Mouse (Mus musculus): ENCODE measurements around the gene Ppp2r5b.

Gene Ppp2r5b

GRCm38 (mm10) chr19:6235084-6236052 is at the start of gene Ppp2r5b:
Gene Ppp2r5b (minus strand): TSS chr19:6235872.
- in situ Hi-C loops (cut with MseI, MboI) = no loop called here

GRCm38 (mm10) chr19:6285226-6285625 is 49.6 kb upstream of the Ppp2r5b start:
- in situ Hi-C loops (cut with MseI, MboI) = no loop called here

GRCm38 (mm10) chr19:6284502-6284901 is 48.8 kb upstream of the Ppp2r5b start:
- in situ Hi-C loops (cut with MseI, MboI) = no loop called here

GRCm38 (mm10) chr19:6283001-6283400 is 47.3 kb upstream of the Ppp2r5b start:
- in situ Hi-C loops (cut with MseI, MboI) = no loop called here

GRCm38 (mm10) chr19:6281122-6282020 is 45.7 kb upstream of the Ppp2r5b start:
- in situ Hi-C loops (cut with MseI, MboI) = no loop called here

GRCm38 (mm10) chr19:6280554-6280953 is 44.9 kb upstream of the Ppp2r5b start:
- in situ Hi-C loops (cut with MseI, MboI) = no loop called here

GRCm38 (mm10) chr19:6279481-6280144 is 43.9 kb upstream of the Ppp2r5b start:
- in situ Hi-C loops (cut with MseI, MboI) = no loop called here

- in situ Hi-C loops (cut with MseI, MboI) = no loop called here
These were observed 42.9 kb upstream of the Ppp2r5b start for GRCm38 (mm10) chr19:6278439-6279073.

- in situ Hi-C loops (cut with MseI, MboI) = no loop called here
These were observed 42.2 kb upstream of the Ppp2r5b start for GRCm38 (mm10) chr19:6277661-6278438.

GRCm38 (mm10) chr19:6276426-6277421 is 41.1 kb upstream of the Ppp2r5b start, which contains the start of gene Ehd1:
Gene Ehd1 (plus strand): TSS chr19:6276725.
- in situ Hi-C loops (cut with MseI, MboI) = no loop called here

- in situ Hi-C loops (cut with MseI, MboI) = no loop called here
These were observed 40.2 kb upstream of the Ppp2r5b start for GRCm38 (mm10) chr19:6275740-6276389.

GRCm38 (mm10) chr19:6273998-6274608 is 38.4 kb upstream of the Ppp2r5b start:
- in situ Hi-C loops (cut with MseI, MboI) = loop anchor here in 1 of 2 experiments (5.0 kb wide), 1 partner anchor 33 kb away; the partner anchor contains the start of gene Cdc42bpg

- in situ Hi-C loops (cut with MseI, MboI) = loop anchor here in 1 of 2 experiments (5.0 kb wide), 1 partner anchor 34 kb away; the partner anchor contains the start of gene Cdc42bpg
These were observed 37.9 kb upstream of the Ppp2r5b start for GRCm38 (mm10) chr19:6273592-6273991.

GRCm38 (mm10) chr19:6272738-6273137 is 37.1 kb upstream of the Ppp2r5b start:
- in situ Hi-C loops (cut with MseI, MboI) = loop anchor here in 1 of 2 experiments (5.0 kb wide), 1 partner anchor 35 kb away; the partner anchor contains the start of gene Cdc42bpg

GRCm38 (mm10) chr19:6272053-6272452 is 36.4 kb upstream of the Ppp2r5b start:
- in situ Hi-C loops (cut with MseI, MboI) = loop anchor here in 1 of 2 experiments (5.0 kb wide), 1 partner anchor 35 kb away; the partner anchor contains the start of gene Cdc42bpg

- in situ Hi-C loops (cut with MseI, MboI) = loop anchor here in 1 of 2 experiments (5.0 kb wide), 1 partner anchor 36 kb away; the partner anchor contains the start of gene Cdc42bpg
These were observed 35.5 kb upstream of the Ppp2r5b start for GRCm38 (mm10) chr19:6271206-6271605.

GRCm38 (mm10) chr19:6270661-6271060 is 35.0 kb upstream of the Ppp2r5b start:
- in situ Hi-C loops (cut with MseI, MboI) = loop anchor here in 1 of 2 experiments (5.0 kb wide), 1 partner anchor 37 kb away; the partner anchor contains the start of gene Cdc42bpg

Measured in mouse trophoblast stem cell (cell line).